Mouse (Mus musculus): ENCODE data around the gene Gcnt1.

DNA sequence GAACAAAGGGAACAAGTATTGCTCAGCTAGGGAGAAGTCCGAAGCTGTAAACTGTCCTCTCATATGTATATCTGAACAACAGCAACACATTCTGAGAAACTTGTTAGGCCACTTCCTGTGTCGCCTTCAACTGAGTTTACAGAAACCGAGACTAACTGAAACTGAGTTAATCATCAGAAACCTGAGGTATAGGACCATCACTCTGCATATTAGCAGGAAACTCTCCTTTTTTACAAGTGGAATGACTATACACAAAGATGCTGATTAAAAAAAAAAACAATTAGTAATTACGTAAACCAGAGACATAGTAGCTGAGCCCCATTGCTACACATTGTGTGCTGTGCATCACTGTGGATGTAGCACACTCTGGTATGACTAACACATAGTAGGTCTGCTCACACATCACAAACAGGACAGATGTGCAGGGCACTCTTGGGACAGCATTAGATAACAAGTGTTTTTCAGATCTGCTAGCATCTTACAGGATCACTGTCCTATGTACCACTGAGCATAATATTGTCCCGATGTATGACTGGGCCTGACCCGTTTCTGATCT lies 77.4 kb downstream of the Gcnt1 start:
- no peak for TF ChIP-seq CEBPB (IDR thresholded peaks at IDR 0.05; ENCODE audit: insufficient read depth, poor library complexity, severe bottlenecking)
- TF ChIP-seq POLR2AphosphoS2 (IDR thresholded peaks at IDR 0.05; ENCODE audit: insufficient read length, low read depth): no peak
- no peak for TF ChIP-seq POLR2A (IDR thresholded peaks at IDR 0.05; ENCODE audit: insufficient read length, low read depth)
- no peak for TF ChIP-seq USF1 (IDR thresholded peaks at IDR 0.05; ENCODE audit: low read depth)
- TF ChIP-seq SRF (IDR thresholded peaks at IDR 0.05; ENCODE audit: control insufficient read depth, insufficient read length, low read depth): no peak
- TF ChIP-seq TCF12 (IDR thresholded peaks at IDR 0.05; ENCODE audit: insufficient read depth, poor library complexity, severe bottlenecking): no peak
